Mouse (Mus musculus) hindbrain, embryonic 15.5 days (tissue): ENCODE data around the gene Vsig10l. TPM values are rescaled to one million over a fixed set of nuclear protein-coding genes. Genes with fewer than 3 reads are reported as not detected.

Source experiments
- ATAC-seq: fragments of 200-750 bp; cut with Nextera tagmentation; 2 replicates; pipeline ENCODE4 v1.8.0; 2017; ENCODE audit warnings: low read depth, moderate number of reproducible peaks, moderate TSS enrichment; ENCODE audit not compliant: low FRiP score
- H3K27ac ChIP-seq: fragments of 300-500 bp; sonication (generic); replicated peaks from 2 replicates; pipeline ENCODE4 v1.5.1; 2015; ENCODE audit warnings: mild to moderate bottlenecking, inconsistent platforms
- H3K27me3 ChIP-seq: fragments of 300-500 bp; sonication (generic); 2 replicates; pipeline ENCODE4 v1.6.1; 2015; ENCODE audit warnings: control low read depth, inconsistent platforms
- H3K36me3 ChIP-seq: fragments of 300-500 bp; sonication (generic); 2 replicates; pipeline ENCODE4 v1.6.1; 2015; ENCODE audit warnings: control low read depth, inconsistent platforms
- H3K4me1 ChIP-seq: fragments of 300-500 bp; sonication (generic); replicated peaks from 2 replicates; pipeline ENCODE4 v1.6.1; 2015; ENCODE audit warnings: control low read depth, inconsistent platforms
- H3K4me2 ChIP-seq: fragments of 300-500 bp; sonication (generic); 2 replicates; pipeline ENCODE4 v1.6.1; 2015; ENCODE audit warnings: moderate library complexity, mild to moderate bottlenecking, inconsistent platforms
- H3K4me3 ChIP-seq: fragments of 300-500 bp; sonication (generic); 2 replicates; pipeline ENCODE4 v1.5.1; 2015; ENCODE audit warnings: mild to moderate bottlenecking, inconsistent platforms
- H3K9ac ChIP-seq: fragments of 300-500 bp; sonication (generic); 2 replicates; pipeline ENCODE4 v1.6.1; 2015; ENCODE audit warnings: inconsistent platforms
- H3K9me3 ChIP-seq: fragments of 300-500 bp; sonication (generic); 2 replicates; pipeline ENCODE4 v1.6.1; 2016; ENCODE audit warnings: control low read depth, inconsistent platforms
- WGBS: fragments of 180-500 bp; shearing (Covaris S2); methylation state at CpG from one replicate; pipeline ENCODE4 v1.1.7; 2015; 5-methylcytosine and 5-hydroxymethylcytosine counted together
- microRNA-seq: library from miRNA; unstranded; fragments of <30 nt; microRNA quantifications from one replicate; pipeline ENCODE4, GENCODE M21; 2016
- polyA plus RNA-seq: library from polyadenylated mRNA; unstranded; fragments of >200 nt; fragmentation: Nextera tagmentation; extraction: Ambion mirVana; gene quantifications from 2 replicates; pipeline ENCODE4 v1.2.1, GENCODE M21; 2015

Gene Vsig10l
- polyA plus RNA-seq, 1 experiment from 2014 or later = 21.0 TPM

DNA sequence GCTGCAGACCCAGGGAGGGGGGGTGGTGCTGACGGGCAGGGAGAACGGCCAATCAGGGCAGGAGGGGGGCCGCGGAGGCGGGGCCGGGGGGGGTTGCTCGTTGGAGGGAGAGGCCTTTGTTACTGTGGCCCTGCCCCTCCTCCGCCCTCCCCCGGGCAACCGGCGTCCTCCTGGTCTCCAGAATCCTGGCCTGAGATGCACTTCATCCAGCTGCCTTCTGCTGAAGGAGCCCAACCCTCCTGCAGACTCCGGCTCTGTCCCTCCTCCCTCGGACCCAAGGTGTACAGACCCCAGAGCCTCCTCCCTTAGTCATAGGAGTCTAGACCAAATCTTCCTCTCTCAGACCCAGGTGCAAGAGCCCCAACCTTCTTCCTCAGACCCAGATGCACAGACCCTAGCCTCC lies 27.2 kb downstream of the Vsig10l start:
- Histone ChIP-seq H3K4me2 (peak overlapping the region; percentile 73), H3K9me3 (no peaks in the 10 kb centered on the region), H3K4me3 (peak overlapping the region; percentile 78), H3K36me3 (no peaks in the 10 kb centered on the region), H3K27ac (peak overlapping the region; percentile 89), H3K4me1 (peaks cover 23% of the 10 kb centered on the region), H3K27me3 (no peaks in the 10 kb centered on the region), H3K9ac (peak overlapping the region; percentile 86)
- ATAC-seq = peak; percentile 90
- 0% methylated on average over 12 of the region's 13 CpGs for WGBS

DNA sequence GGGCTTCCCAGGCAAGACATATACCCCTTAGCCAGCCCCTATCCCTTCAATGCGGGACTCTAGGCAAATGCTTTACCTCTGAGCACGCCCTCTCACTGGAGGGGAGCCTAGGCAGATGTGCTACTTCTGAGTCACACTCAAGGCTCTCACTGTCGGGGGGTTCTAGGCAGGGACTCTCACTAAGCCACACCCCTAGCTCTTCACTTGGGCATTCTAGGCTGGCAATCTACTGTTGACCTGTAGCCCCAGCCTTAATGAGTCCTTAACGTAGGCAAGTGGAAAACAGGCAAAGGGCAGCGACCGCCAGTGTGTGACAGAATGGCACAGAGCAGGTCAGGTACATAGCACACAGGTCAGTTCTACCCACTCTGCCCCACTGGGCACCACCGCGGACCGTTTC lies 27.9 kb downstream of the Vsig10l start:
- Histone ChIP-seq H3K4me1 (peaks cover 23% of the 10 kb centered on the region), H3K27me3 (no peaks in the 10 kb centered on the region), H3K9me3 (no peaks in the 10 kb centered on the region), H3K27ac (peak overlapping the region; percentile 89; the same call in 1 of the 2 replicates), H3K9ac (no peak overlapping the region), H3K36me3 (no peaks in the 10 kb centered on the region), H3K4me2 (peak overlapping the region; percentile 73), H3K4me3 (peak overlapping the region; percentile 78; the same call in 1 of the 2 replicates)
- WGBS = 69% methylated on average over 9 of the region's 9 CpGs
- ATAC-seq = no peak

DNA sequence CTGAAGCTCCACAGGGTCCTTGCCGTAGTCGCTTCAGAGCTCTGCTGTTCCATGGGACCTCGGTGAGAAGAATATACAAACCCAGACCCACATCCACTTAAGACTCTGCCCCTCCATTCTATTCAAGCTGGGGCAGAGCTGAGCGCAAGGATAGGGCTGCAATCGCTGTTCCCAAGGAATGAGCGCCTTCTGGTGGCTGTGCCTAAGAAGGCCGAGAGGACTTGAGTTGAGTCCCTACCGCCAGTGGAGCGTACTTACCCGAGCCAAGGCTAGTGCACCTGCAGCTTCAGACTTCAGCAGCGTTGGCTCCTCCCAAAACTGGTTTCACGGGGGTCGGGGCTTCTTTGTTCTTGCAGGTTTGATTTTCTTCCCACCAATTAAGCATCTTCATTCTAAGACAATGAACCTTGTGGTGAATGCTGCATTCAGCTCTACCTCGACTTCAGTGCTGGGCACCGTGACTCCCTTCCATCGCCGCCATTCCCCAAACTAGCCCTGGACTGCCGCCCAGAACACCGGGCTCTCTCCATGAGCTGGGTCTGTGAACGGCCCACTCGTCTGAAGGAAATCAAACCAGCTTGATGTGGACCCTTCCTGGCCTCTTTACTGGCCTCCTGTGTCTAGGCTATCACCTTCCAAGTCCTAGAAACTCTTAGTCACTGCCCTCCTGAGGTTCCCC lies 32.5 kb downstream of the Vsig10l start:
- Histone ChIP-seq H3K9ac (no peak overlapping the region), H3K27ac (no peak overlapping the region), H3K4me1 (0 out of 2 replicates have a peak, but pooled peaks cover 5% of the 10 kb centered on the region), H3K4me3 (no peak overlapping the region), H3K9me3 (no peaks in the 10 kb centered on the region), H3K36me3 (no peaks in the 10 kb centered on the region), H3K27me3 (no peaks in the 10 kb centered on the region), H3K4me2 (peak overlapping the region; percentile 20)
- WGBS = 10% methylated on average over 21 of the region's 21 CpGs
- peak; percentile 79 for ATAC-seq

DNA sequence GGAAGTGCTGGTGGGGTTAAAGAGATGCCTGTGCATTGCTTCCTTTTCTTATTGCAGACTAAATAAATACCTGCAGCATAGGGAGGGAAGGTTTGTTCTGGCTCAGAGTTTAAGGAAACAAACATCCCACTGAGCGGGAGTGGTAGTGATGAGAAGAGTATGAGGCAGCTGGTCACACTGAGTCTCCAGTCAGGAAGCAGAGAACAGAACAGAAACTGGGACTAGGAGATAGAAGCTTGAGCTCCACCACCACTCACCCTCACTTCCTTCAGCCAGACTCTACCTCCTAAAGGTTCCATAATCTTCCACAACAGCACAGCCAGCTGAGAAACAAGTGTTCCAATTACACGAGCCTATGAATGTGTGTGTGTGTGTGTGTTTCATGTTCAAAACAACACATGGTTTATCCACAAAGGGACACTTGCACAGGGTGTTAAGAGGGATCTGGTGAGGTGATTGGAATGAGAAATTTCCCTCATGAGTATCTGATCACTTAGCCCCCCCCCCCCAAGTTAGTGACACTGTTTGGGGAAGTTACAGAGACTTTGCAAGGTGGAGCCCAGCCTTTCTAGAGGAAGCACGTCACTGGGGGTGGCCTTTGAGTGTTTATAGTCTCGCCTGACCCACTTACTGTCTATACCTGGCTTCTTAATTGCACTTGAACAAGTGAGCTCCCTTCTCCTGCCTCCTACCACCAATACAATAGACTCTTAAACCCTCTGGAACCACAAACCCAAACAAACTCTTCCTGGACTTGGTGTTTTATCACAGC lies 48.9 kb downstream of the Vsig10l start:
- Histone ChIP-seq H3K27me3 (no peaks in the 10 kb centered on the region), H3K27ac (no peak overlapping the region), H3K4me1 (no peaks in the 10 kb centered on the region), H3K9me3 (no peaks in the 10 kb centered on the region), H3K4me3 (no peak overlapping the region), H3K4me2 (no peak overlapping the region), H3K36me3 (no peaks in the 10 kb centered on the region), H3K9ac (no peak overlapping the region)
- ATAC-seq = no peak
- 65% methylated on average over 4 of the region's 4 CpGs for WGBS

DNA sequence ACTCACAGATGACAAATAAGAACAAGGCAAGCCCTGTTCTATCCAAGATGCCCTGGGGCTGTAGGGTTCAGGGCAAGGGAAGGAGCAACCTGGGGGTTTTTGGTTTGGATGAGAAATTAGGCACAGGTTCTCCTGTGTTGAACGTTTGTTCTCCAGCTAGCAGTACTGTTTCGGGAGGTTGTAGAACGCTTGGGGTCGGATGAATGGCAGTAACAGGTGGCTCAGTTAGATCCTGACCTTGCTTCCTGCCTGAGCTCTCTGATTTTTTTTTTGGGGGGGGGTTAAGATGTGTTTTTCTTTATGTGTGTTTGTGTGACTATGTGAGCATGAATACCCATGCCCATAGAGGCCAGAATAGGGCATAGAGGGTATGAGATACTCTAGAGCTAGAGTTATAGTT lies 49.6 kb downstream of the Vsig10l start:
- Histone ChIP-seq H3K9ac (no peak overlapping the region), H3K27ac (no peak overlapping the region), H3K4me1 (no peaks in the 10 kb centered on the region), H3K4me2 (no peak overlapping the region), H3K27me3 (no peaks in the 10 kb centered on the region), H3K36me3 (no peaks in the 10 kb centered on the region), H3K4me3 (no peak overlapping the region), H3K9me3 (no peaks in the 10 kb centered on the region)
- no peak for ATAC-seq
- WGBS = 88% methylated on average over 4 of the region's 4 CpGs

DNA sequence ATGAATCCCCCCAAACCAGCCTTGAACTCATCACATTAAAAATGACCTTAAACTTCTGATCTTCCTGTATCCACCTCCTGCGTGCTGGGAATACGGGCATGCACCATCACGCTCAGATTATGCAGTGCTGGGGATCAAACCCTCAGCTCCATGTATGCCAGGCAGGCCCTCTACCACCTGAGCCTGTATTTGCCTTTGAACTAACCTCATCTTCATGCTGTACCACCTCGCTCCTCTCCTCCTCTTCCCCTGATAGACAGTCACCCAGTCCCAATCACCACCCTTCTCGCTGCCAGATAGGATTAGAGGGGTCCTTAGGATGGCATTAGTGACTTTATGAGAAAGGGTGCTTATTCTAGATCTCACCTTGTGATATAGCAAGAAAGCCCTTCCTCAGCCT lies 52.1 kb downstream of the Vsig10l start:
- no peak overlapping the region for H3K4me3 ChIP-seq
- H3K4me2 ChIP-seq = no peak overlapping the region
- no peaks in the 10 kb centered on the region for H3K36me3 ChIP-seq
- no peak overlapping the region for H3K27ac ChIP-seq
- no peaks in the 10 kb centered on the region for H3K4me1 ChIP-seq
- no peak for ATAC-seq
- WGBS = 86% methylated on average over 5 of the region's 5 CpGs
- no peak overlapping the region for H3K9ac ChIP-seq
- no peaks in the 10 kb centered on the region for H3K9me3 ChIP-seq
- H3K27me3 ChIP-seq = no peaks in the 10 kb centered on the region

DNA sequence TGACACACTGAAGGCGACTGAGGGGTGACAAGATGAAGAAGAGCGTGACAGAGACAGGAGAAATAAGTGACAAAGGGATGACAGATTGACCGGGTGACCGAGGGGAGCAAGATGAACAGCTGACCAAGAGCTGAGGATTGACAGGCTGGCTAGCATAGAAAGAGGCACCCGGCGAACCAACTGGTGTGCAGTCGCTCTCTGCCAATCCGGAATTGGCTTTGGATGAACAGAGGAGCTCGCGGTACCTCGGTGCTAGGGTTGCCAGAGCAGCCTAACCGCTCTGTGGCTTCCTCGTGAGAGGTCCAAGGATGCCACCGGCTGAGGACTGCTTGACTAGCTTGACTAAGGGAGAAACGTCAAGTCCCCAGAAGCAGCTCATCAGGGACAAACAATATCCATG lies 55.4 kb downstream of the Vsig10l start:
- no peaks in the 10 kb centered on the region for H3K27me3 ChIP-seq
- no peaks in the 10 kb centered on the region for H3K4me1 ChIP-seq
- H3K9ac ChIP-seq = no peak overlapping the region
- H3K9me3 ChIP-seq = no peaks in the 10 kb centered on the region
- no peak overlapping the region for H3K27ac ChIP-seq
- no peaks in the 10 kb centered on the region for H3K36me3 ChIP-seq
- 82% methylated on average over 15 of the region's 15 CpGs for WGBS
- no peak overlapping the region for H3K4me2 ChIP-seq
- no peak overlapping the region for H3K4me3 ChIP-seq
- no peak for ATAC-seq

Small RNA genes within 50 kb of the gene (microRNA-seq; reads per million reads assigned to microRNA genes)
- gene Mir7051 = 0.65 reads per million

Other genes with a start within 250 kb of the Vsig10l start
- gene Zfp715, start 149.9 kb upstream of the Vsig10l start, polyA plus RNA-seq = 18.8 and 21.0 TPM in 2 replicates
- 0.30 and 0.38 TPM in 2 replicates for gene Siglecf, start 111.8 kb upstream of the Vsig10l start, polyA plus RNA-seq
- gene Siglecg, start 54.9 kb upstream of the Vsig10l start, polyA plus RNA-seq = 0.14 TPM in 1 of 2 replicates, not detected in the other
- not detected in 2 replicates for gene Lim2, start 35.5 kb upstream of the Vsig10l start, polyA plus RNA-seq
- not detected in 2 replicates for gene Nkg7, start 26.1 kb upstream of the Vsig10l start, polyA plus RNA-seq
- not detected in 2 replicates for gene Cldnd2, start 22.4 kb upstream of the Vsig10l start, polyA plus RNA-seq
- 129 and 138 TPM in 2 replicates for gene Etfb, start 19.1 kb upstream of the Vsig10l start, polyA plus RNA-seq
- 0.41 TPM in 1 of 2 replicates, not detected in the other for gene Gm45233, start 19.0 kb upstream of the Vsig10l start, polyA plus RNA-seq
- 9.6 and 10.7 TPM in 2 replicates for gene Iglon5, start 26.9 kb downstream of the Vsig10l start, polyA plus RNA-seq
- 0.12 TPM in 1 of 2 replicates, not detected in the other for gene 4931406B18Rik, start 42.8 kb downstream of the Vsig10l start, polyA plus RNA-seq
- 1.6 and 1.7 TPM in 2 replicates for gene Cd33, start 81.3 kb downstream of the Vsig10l start, polyA plus RNA-seq
- gene Zfp658, start 99.1 kb downstream of the Vsig10l start, polyA plus RNA-seq = 7.3 and 8.5 TPM in 2 replicates
- 14.2 and 14.8 TPM in 2 replicates for gene Zfp719, start 116.5 kb downstream of the Vsig10l start, polyA plus RNA-seq
- 0.47 and 0.54 TPM in 2 replicates for gene Zfp819, start 144.0 kb downstream of the Vsig10l start, polyA plus RNA-seq
- gene Ceacam18, start 171.6 kb downstream of the Vsig10l start, polyA plus RNA-seq = 0.08 TPM in 2 replicates
- 0.33 and 0.36 TPM in 2 replicates for gene Siglece, start 197.0 kb downstream of the Vsig10l start, polyA plus RNA-seq
- gene Ctu1, start 208.9 kb downstream of the Vsig10l start, polyA plus RNA-seq = 21.4 and 21.5 TPM in 2 replicates
- not detected in 2 replicates for gene Klk14, start 227.3 kb downstream of the Vsig10l start, polyA plus RNA-seq
- 0.17 and 0.18 TPM in 2 replicates for gene Klk13, start 249.4 kb downstream of the Vsig10l start, polyA plus RNA-seq